Mouse (Mus musculus): ENCODE results near the gene Krt8. TPM values are rescaled to one million over a fixed set of nuclear protein-coding genes. Genes with fewer than 3 reads are reported as not detected.

The Krt8 gene
- polyA plus RNA-seq (2014; fragmentation: Illumina TruSeq; extraction: RNeasy Lipid Tissue Mini Kit (QIAGEN cat#74804); ENCODE audit: low replicate concordance): 56.2 TPM

GRCm38 (mm10) chr15:102004189-102004588 lies at the start of gene Krt8:
Gene Krt8 (minus strand): TSS chr15:102004482.

GRCm38 (mm10) chr15:102028040-102028439 lies 23.8 kb upstream of the Krt8 start, which contains the start of gene Krt18:
Gene Krt18 (plus strand): TSS chr15:102028180.

GRCm38 (mm10) chr15:101954187-101954586 lies 50.1 kb downstream of the Krt8 start, which contains the start of gene Krt78:
Gene Krt78 (minus strand): TSS chr15:101954287.

Other genes with a start within 250 kb of the Krt8 start
- not detected for gene Krt72, start 218.0 kb downstream of the Krt8 start, polyA plus RNA-seq (2014; fragmentation: Illumina TruSeq; extraction: RNeasy Lipid Tissue Mini Kit (QIAGEN cat#74804); ENCODE audit: low replicate concordance)
- gene Krt73, start 202.1 kb downstream of the Krt8 start, polyA plus RNA-seq (2014; fragmentation: Illumina TruSeq; extraction: RNeasy Lipid Tissue Mini Kit (QIAGEN cat#74804); ENCODE audit: low replicate concordance): not detected
- not detected for gene Krt2, start 186.3 kb downstream of the Krt8 start, polyA plus RNA-seq (2014; fragmentation: Illumina TruSeq; extraction: RNeasy Lipid Tissue Mini Kit (QIAGEN cat#74804); ENCODE audit: low replicate concordance)
- not detected for gene Krt1, start 153.7 kb downstream of the Krt8 start, polyA plus RNA-seq (2014; fragmentation: Illumina TruSeq; extraction: RNeasy Lipid Tissue Mini Kit (QIAGEN cat#74804); ENCODE audit: low replicate concordance)
- gene Krt77, start 134.8 kb downstream of the Krt8 start, polyA plus RNA-seq (2014; fragmentation: Illumina TruSeq; extraction: RNeasy Lipid Tissue Mini Kit (QIAGEN cat#74804); ENCODE audit: low replicate concordance): not detected
- gene Krt76, start 111.6 kb downstream of the Krt8 start, polyA plus RNA-seq (2014; fragmentation: Illumina TruSeq; extraction: RNeasy Lipid Tissue Mini Kit (QIAGEN cat#74804); ENCODE audit: low replicate concordance): not detected
- not detected for gene Krt4, start 79.7 kb downstream of the Krt8 start, polyA plus RNA-seq (2014; fragmentation: Illumina TruSeq; extraction: RNeasy Lipid Tissue Mini Kit (QIAGEN cat#74804); ENCODE audit: low replicate concordance)
- not detected for gene Krt79, start 64.2 kb downstream of the Krt8 start, polyA plus RNA-seq (2014; fragmentation: Illumina TruSeq; extraction: RNeasy Lipid Tissue Mini Kit (QIAGEN cat#74804); ENCODE audit: low replicate concordance)
- gene Krt78, start 50.2 kb downstream of the Krt8 start, polyA plus RNA-seq (2014; fragmentation: Illumina TruSeq; extraction: RNeasy Lipid Tissue Mini Kit (QIAGEN cat#74804); ENCODE audit: low replicate concordance): not detected
- 1.4 TPM for gene Krt18, start 23.7 kb upstream of the Krt8 start, polyA plus RNA-seq (2014; fragmentation: Illumina TruSeq; extraction: RNeasy Lipid Tissue Mini Kit (QIAGEN cat#74804); ENCODE audit: low replicate concordance)
- gene Eif4b, start 69.3 kb upstream of the Krt8 start, polyA plus RNA-seq (2014; fragmentation: Illumina TruSeq; extraction: RNeasy Lipid Tissue Mini Kit (QIAGEN cat#74804); ENCODE audit: low replicate concordance): 159 TPM
- 6.5 TPM for gene Tns2, start 95.9 kb upstream of the Krt8 start, polyA plus RNA-seq (2014; fragmentation: Illumina TruSeq; extraction: RNeasy Lipid Tissue Mini Kit (QIAGEN cat#74804); ENCODE audit: low replicate concordance)
- 0.30 TPM for gene Spryd3, start 131.8 kb upstream of the Krt8 start, polyA plus RNA-seq (2014; fragmentation: Illumina TruSeq; extraction: RNeasy Lipid Tissue Mini Kit (QIAGEN cat#74804); ENCODE audit: low replicate concordance)
- gene Igfbp6, start 139.9 kb upstream of the Krt8 start, polyA plus RNA-seq (2014; fragmentation: Illumina TruSeq; extraction: RNeasy Lipid Tissue Mini Kit (QIAGEN cat#74804); ENCODE audit: low replicate concordance): not detected
- 11.7 TPM for gene Soat2, start 146.0 kb upstream of the Krt8 start, polyA plus RNA-seq (2014; fragmentation: Illumina TruSeq; extraction: RNeasy Lipid Tissue Mini Kit (QIAGEN cat#74804); ENCODE audit: low replicate concordance)
- gene Zfp740, start 198.8 kb upstream of the Krt8 start, polyA plus RNA-seq (2014; fragmentation: Illumina TruSeq; extraction: RNeasy Lipid Tissue Mini Kit (QIAGEN cat#74804); ENCODE audit: low replicate concordance): 17.0 TPM
- gene Csad, start 200.2 kb upstream of the Krt8 start, polyA plus RNA-seq (2014; fragmentation: Illumina TruSeq; extraction: RNeasy Lipid Tissue Mini Kit (QIAGEN cat#74804); ENCODE audit: low replicate concordance): 6.3 TPM
- gene Itgb7, start 227.5 kb upstream of the Krt8 start, polyA plus RNA-seq (2014; fragmentation: Illumina TruSeq; extraction: RNeasy Lipid Tissue Mini Kit (QIAGEN cat#74804); ENCODE audit: low replicate concordance): not detected

Measured in small intestine, adult 10 weeks (tissue).